Mouse (Mus musculus) embryonic facial prominence, embryonic 14.5 days (tissue): ENCODE measurements around the gene Robo3. TPM values are rescaled to one million over a fixed set of nuclear protein-coding genes. Genes with fewer than 3 reads are reported as not detected.
A peak's percentile ranks its signal among the peaks of the same experiment; 100 is the strongest.

ENCODE experiments used
- ATAC-seq: fragments of 200-750 bp; cut with Nextera tagmentation; 2 replicates; pipeline ENCODE4 v1.8.0; 2017; ENCODE audit warnings: low read depth, moderate number of reproducible peaks, moderate TSS enrichment
- DNase-seq: peaks from one replicate; pipeline ENCODE4 v3.0.0-alpha.2; 2015; ENCODE audit warnings: low spot score
- H3K27ac ChIP-seq: fragments of 300-500 bp; sonication (generic); replicated peaks from 2 replicates; pipeline ENCODE4 v1.5.1; 2014; ENCODE audit warnings: low read depth, mild to moderate bottlenecking, low read length, moderate library complexity
- H3K27me3 ChIP-seq: fragments of 300-500 bp; sonication (generic); replicated peaks from 2 replicates; pipeline ENCODE4 v1.6.1; 2014; ENCODE audit warnings: low read length; ENCODE audit not compliant: control insufficient read depth, insufficient read depth
- H3K36me3 ChIP-seq: fragments of 300-500 bp; sonication (generic); 2 replicates; pipeline ENCODE4 v1.6.1; 2014; ENCODE audit warnings: low read length, mixed read lengths; ENCODE audit not compliant: control insufficient read depth, insufficient read depth
- H3K4me1 ChIP-seq: fragments of 300-500 bp; sonication (generic); 2 replicates; pipeline ENCODE4 v1.6.1; 2014; ENCODE audit warnings: antibody characterized with exemption, low read length; ENCODE audit not compliant: control insufficient read depth, insufficient read depth
- H3K4me2 ChIP-seq: fragments of 300-500 bp; sonication (generic); 2 replicates; pipeline ENCODE4 v1.6.1; 2014; ENCODE audit warnings: low read depth, mild to moderate bottlenecking, low read length, moderate library complexity, mixed read lengths
- H3K4me3 ChIP-seq: fragments of 300-500 bp; sonication (generic); 2 replicates; pipeline ENCODE4 v1.5.1; 2014; ENCODE audit warnings: low read depth, mild to moderate bottlenecking, low read length
- H3K9ac ChIP-seq: fragments of 300-500 bp; sonication (generic); 2 replicates; pipeline ENCODE4 v1.6.1; 2014; ENCODE audit warnings: low read depth, mild to moderate bottlenecking, low read length, moderate library complexity, mixed read lengths
- H3K9me3 ChIP-seq: fragments of 300-500 bp; sonication (generic); 2 replicates; pipeline ENCODE4 v1.6.1; 2016; ENCODE audit warnings: low read length; ENCODE audit not compliant: control insufficient read depth
- WGBS: fragments of 180-500 bp; shearing (Covaris S2); extraction: QIAGEN DNeasy Blood & Tissue Kit; methylation state at CpG from one replicate; pipeline ENCODE4 v1.1.7; 2014; 5-methylcytosine and 5-hydroxymethylcytosine counted together
- polyA plus RNA-seq: library from polyadenylated mRNA; unstranded; fragments of >200 nt; fragmentation: Nextera tagmentation; extraction: Ambion mirVana; gene quantifications from 2 replicates; pipeline ENCODE4 v1.2.1, GENCODE M21; 2014

Gene Robo3
- polyA plus RNA-seq, 1 experiment from 2014 or later: 0.15 TPM

GRCm38 (mm10) chr9:37401802-37402201, 31.2 kb downstream of the Robo3 start, which contains the start of gene Robo4:
Robo4 (plus strand) TSS chr9:37401897.
- ATAC-seq (no peak), DNase-seq (peak; percentile 17)
- WGBS: 23% methylated on average over 7 of the region's 7 CpGs
- Histone ChIP-seq H3K27me3 (no peaks in the 10 kb centered on the region), H3K9ac (peak within 1 kb of the TSS; percentile 25; the same call in 1 of the 2 replicates), H3K36me3 (no peaks in the 10 kb centered on the region), H3K4me3 (peak within 1 kb of the TSS; percentile 14; the same call in 1 of the 2 replicates), H3K4me1 (no peaks in the 10 kb centered on the region), H3K27ac (no peak within 1 kb of the TSS), H3K4me2 (no peak within 1 kb of the TSS), H3K9me3 (no peaks in the 10 kb centered on the region)

GRCm38 (mm10) chr9:37400585-37400984, 32.5 kb downstream of the Robo3 start:
- H3K9ac ChIP-seq: no peak overlapping the region
- DNase-seq: peak; percentile 34
- H3K4me3 ChIP-seq: no peak overlapping the region
- H3K4me1 ChIP-seq: no peaks in the 10 kb centered on the region
- no peak overlapping the region for H3K4me2 ChIP-seq
- WGBS: 69% methylated on average over 2 of the region's 2 CpGs
- H3K27ac ChIP-seq: no peak overlapping the region
- H3K9me3 ChIP-seq: no peaks in the 10 kb centered on the region
- H3K27me3 ChIP-seq: no peaks in the 10 kb centered on the region
- ATAC-seq: no peak
- H3K36me3 ChIP-seq: no peaks in the 10 kb centered on the region

GRCm38 (mm10) chr9:37393482-37394131, 39.4 kb downstream of the Robo3 start:
- no peak for ATAC-seq
- WGBS: 69% methylated on average over 8 of the region's 8 CpGs

GRCm38 (mm10) chr9:37392071-37392470, 41.0 kb downstream of the Robo3 start:
- no peak for DNase-seq

More at GRCm38 (mm10) chr9:37393482-37394131, 39.4 kb downstream of the Robo3 start:
- Histone ChIP-seq H3K27me3 (no peaks in the 10 kb centered on the region), H3K9me3 (no peaks in the 10 kb centered on the region), H3K4me1 (no peaks in the 10 kb centered on the region), H3K36me3 (no peaks in the 10 kb centered on the region), H3K27ac (no peak overlapping the region), H3K4me2 (no peak overlapping the region), H3K4me3 (no peak overlapping the region), H3K9ac (no peak overlapping the region)
- no peak for DNase-seq

GRCm38 (mm10) chr9:37390891-37391290, 42.2 kb downstream of the Robo3 start:
- ATAC-seq (no peak), DNase-seq (no peak)
- Histone ChIP-seq H3K9me3 (no peaks in the 10 kb centered on the region), H3K27me3 (no peaks in the 10 kb centered on the region; the same call in 1 of the 2 replicates), H3K36me3 (no peaks in the 10 kb centered on the region), H3K9ac (no peak overlapping the region), H3K4me1 (no peaks in the 10 kb centered on the region), H3K4me3 (no peak overlapping the region), H3K4me2 (no peak overlapping the region), H3K27ac (no peak overlapping the region)
- 75% methylated on average over 2 of the region's 2 CpGs for WGBS

More at GRCm38 (mm10) chr9:37392071-37392470, 41.0 kb downstream of the Robo3 start:
- H3K27ac ChIP-seq: no peak overlapping the region
- no peak for ATAC-seq
- H3K4me3 ChIP-seq: no peak overlapping the region
- H3K27me3 ChIP-seq: no peaks in the 10 kb centered on the region
- H3K9me3 ChIP-seq: no peaks in the 10 kb centered on the region
- H3K4me1 ChIP-seq: no peaks in the 10 kb centered on the region
- no peak overlapping the region for H3K9ac ChIP-seq
- WGBS: 69% methylated on average over 2 of the region's 2 CpGs
- H3K36me3 ChIP-seq: no peaks in the 10 kb centered on the region
- no peak overlapping the region for H3K4me2 ChIP-seq

GRCm38 (mm10) chr9:37384284-37385182, 48.5 kb downstream of the Robo3 start:
- H3K9ac ChIP-seq: peak overlapping the region; percentile 74
- H3K4me2 ChIP-seq: peak overlapping the region; percentile 94
- ATAC-seq: peak; percentile 82
- H3K4me1 ChIP-seq: no peaks in the 10 kb centered on the region
- peaks cover 9% of the 10 kb centered on the region for H3K27me3 ChIP-seq
- peak overlapping the region; percentile 51 for H3K4me3 ChIP-seq
- peak; percentile 67 for DNase-seq
- H3K36me3 ChIP-seq: no peaks in the 10 kb centered on the region
- WGBS: 5% methylated on average over 40 of the region's 54 CpGs
- H3K9me3 ChIP-seq: no peaks in the 10 kb centered on the region
- no peak overlapping the region for H3K27ac ChIP-seq

GRCm38 (mm10) chr9:37383161-37383560, 49.9 kb downstream of the Robo3 start:
- Histone ChIP-seq H3K36me3 (no peaks in the 10 kb centered on the region), H3K9me3 (no peaks in the 10 kb centered on the region), H3K4me3 (no peak overlapping the region), H3K4me1 (no peaks in the 10 kb centered on the region), H3K9ac (no peak overlapping the region), H3K4me2 (no peak overlapping the region), H3K27me3 (peaks cover 9% of the 10 kb centered on the region), H3K27ac (no peak overlapping the region)
- DNase-seq (no peak), ATAC-seq (no peak)
- WGBS: 91% methylated on average over 6 of the region's 6 CpGs

GRCm38 (mm10) chr9:37375718-37376117, 57.3 kb downstream of the Robo3 start:
- no peak for ATAC-seq
- 89% methylated on average over 5 of the region's 5 CpGs for WGBS

More at GRCm38 (mm10) chr9:37375718-37376117, 57.3 kb downstream of the Robo3 start:
- H3K27me3 ChIP-seq: no peaks in the 10 kb centered on the region
- H3K4me1 ChIP-seq: no peaks in the 10 kb centered on the region
- H3K4me3 ChIP-seq: no peak overlapping the region
- no peak overlapping the region for H3K9ac ChIP-seq
- H3K36me3 ChIP-seq: no peaks in the 10 kb centered on the region
- no peaks in the 10 kb centered on the region for H3K9me3 ChIP-seq
- peak; percentile 26 for DNase-seq
- H3K27ac ChIP-seq: no peak overlapping the region
- H3K4me2 ChIP-seq: no peak overlapping the region
